Mouse (Mus musculus) induced T-regulatory cell, adult 2 months (primary cell): ENCODE measurements around the gene 1700012B07Rik.

Source experiments
- DNase-seq: peaks from one replicate; pipeline ENCODE4 v3.0.0-alpha.2; 2012; ENCODE audit warnings: low read depth

The 1700012B07Rik gene

GRCm38 (mm10) chr11:109846343-109846742 is 18.5 kb upstream of the 1700012B07Rik start:
- DNase-seq = no peak

DNA sequence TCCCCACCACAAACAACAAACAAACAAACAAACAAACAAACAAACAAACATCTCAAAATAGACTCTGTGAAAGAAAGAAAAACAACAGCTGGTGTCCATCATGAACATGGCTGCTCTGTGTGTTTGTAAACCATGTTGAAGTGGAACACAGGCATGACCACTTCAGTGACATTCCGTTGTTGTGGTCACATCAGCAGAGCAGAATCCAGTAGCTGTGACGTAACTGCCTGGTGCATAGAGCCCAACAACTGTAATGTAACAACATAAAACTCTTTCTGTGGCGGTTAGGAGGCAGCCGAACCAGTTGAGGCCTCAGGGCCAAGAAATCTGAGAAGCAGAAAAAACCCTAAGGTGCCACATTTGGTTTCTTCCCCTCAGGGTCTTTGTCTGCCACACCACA is 17.8 kb upstream of the 1700012B07Rik start:
- DNase-seq = peak; percentile 15

- DNase-seq = no peak
Observed at GRCm38 (mm10) chr11:109844466-109844865, 16.6 kb upstream of the 1700012B07Rik start.

GRCm38 (mm10) chr11:109830368-109830767 is 2.5 kb upstream of the 1700012B07Rik start:
- DNase-seq = no peak

DNA sequence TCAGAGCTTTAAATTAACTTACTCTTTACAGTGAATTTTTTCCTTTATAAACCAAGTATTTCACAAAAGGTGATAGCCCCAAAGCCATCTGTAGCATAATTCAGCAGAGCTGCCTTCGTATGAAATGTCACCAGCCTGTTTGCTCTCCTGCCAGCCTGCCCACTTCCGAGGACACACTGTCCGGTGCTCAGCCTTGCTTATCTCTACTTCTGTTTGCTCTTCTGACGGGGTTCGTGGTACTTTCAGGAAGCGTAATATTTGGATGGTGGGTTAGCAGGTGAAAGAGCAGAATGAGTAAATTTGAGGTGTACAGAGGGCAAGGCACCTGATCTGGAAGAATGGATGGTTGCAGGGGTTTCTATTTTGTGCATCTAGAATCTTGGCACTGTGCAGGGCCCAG is 5.6 kb downstream of the 1700012B07Rik start:
- peak; percentile 20 for DNase-seq

DNA sequence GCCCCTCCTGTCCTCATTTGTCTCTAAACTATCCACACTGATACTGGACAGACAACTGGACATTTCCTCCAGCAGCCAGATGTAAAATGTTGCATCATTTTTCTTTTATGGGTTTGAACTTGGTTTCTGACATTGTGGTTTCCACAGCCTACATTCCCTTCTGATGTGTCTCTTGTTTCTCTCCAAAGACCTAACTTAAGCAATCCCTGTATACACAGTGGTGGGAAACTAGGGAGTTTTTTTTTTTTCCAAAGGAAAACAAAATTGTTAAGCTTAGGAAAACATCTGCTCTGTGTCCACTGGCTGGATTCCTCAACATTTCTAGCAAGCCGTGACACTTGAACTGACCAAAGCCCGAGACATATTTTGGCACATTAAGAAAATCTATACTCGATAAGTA is 10.4 kb downstream of the 1700012B07Rik start:
- no peak for DNase-seq

GRCm38 (mm10) chr11:109816911-109817310 is 10.9 kb downstream of the 1700012B07Rik start:
- DNase-seq = no peak

DNA sequence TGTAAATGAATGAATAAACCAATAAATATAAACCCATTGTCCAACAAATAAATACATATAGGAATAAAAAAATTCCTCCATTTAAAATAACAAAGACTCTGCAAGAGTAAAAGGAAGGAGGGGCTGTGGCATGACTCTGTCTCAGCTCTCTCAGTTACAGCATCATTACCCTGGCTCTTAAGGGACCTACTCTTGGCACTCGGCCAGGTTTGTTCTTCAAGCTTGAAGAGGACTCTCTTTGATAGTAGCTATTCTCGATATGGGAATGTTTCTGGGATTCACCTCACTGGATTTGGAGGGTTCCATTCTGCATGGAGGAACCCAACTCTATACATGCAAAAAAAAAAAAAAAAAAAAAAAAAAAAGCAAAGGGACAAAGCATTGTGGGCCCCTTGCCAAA is 16.1 kb downstream of the 1700012B07Rik start:
- DNase-seq = no peak

GRCm38 (mm10) chr11:109809175-109809855 is 18.5 kb downstream of the 1700012B07Rik start:
- no peak for DNase-seq

GRCm38 (mm10) chr11:109801515-109801914 is 26.3 kb downstream of the 1700012B07Rik start:
- DNase-seq = no peak

DNA sequence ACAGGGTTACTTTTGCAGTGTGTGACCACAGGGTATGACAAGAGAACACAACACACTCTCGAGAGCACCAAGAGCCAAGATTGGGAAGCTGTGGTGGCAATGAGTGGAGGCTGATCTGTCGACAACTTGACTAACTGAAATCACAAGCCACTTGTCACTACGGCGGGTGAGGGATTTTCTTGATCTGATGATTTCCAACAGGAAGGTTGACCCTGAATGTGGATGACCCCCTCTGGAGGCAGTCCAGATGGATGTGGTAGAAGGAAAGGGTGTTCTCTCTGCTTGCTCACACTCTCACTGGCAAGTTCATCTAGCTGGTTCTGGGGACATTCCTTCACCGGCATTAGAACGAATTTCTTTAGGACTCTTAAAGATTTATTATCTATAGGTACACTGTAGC is 30.3 kb downstream of the 1700012B07Rik start:
- DNase-seq = no peak

DNA sequence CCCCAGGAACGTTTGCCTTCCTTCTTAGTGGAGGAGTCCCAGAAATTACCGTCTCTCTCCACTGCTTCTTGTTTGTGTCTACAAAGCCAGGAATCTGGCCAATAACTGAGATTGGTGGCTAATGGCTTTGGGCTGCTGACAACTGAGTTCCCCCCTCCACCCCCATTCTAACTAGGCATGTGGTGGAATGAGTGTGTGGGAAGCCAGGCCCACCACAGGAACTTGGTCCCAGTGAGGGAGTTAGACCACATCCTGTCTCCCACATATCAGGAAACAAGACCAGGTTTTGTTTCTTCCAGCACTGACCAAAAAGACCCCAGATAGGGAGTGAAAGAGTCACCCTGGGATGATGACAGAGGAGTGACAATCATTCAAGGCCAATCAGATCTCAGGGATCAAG is 32.3 kb downstream of the 1700012B07Rik start:
- peak; percentile 16 for DNase-seq

DNA sequence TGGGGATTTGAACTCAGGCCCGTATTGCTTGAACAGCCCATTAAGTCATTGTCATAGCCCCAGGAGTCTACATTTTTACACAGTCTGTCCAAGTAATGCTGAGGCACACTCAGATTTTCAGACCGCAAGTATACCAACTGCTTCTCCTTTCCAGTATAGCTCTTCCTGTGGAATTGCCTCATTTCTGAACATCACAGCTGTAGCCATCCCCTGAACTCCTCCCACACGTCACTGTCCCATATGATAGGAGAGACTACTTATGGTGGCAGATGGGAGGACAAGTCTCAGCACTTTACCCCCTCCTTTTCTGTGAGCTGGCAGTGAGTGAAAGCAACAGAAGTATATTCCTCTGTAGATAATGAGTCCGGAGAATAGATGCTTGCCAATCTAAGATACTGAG is 34.3 kb downstream of the 1700012B07Rik start:
- DNase-seq = no peak

DNA sequence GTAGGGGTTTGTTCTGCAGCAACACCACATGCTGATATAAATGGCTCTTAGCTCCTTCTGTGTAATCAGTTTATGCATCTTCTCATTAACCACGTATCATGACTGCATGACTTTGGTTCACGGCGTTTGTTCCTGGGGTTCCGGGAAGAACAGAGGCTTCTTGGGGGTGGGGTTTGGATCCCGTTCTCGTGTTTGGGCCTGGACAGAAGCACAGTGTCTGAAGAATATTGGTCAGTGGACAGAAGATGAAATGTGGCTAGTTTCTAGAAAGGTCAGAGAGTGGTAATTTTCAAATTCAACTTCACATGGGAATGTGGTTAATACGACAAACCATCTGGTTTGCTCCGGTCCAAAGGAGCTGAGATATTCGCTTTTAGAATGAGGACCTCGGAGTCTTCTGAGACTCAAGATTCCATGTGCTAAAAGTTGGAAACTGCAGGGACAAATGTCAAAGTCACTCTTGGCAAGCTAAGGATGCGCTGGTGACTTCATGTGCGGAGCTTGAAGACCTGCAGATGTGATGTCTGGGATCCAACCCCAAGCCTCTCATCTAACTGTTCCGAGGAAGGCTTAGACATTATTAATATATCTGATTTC is 35.3 kb downstream of the 1700012B07Rik start:
- no peak for DNase-seq

DNA sequence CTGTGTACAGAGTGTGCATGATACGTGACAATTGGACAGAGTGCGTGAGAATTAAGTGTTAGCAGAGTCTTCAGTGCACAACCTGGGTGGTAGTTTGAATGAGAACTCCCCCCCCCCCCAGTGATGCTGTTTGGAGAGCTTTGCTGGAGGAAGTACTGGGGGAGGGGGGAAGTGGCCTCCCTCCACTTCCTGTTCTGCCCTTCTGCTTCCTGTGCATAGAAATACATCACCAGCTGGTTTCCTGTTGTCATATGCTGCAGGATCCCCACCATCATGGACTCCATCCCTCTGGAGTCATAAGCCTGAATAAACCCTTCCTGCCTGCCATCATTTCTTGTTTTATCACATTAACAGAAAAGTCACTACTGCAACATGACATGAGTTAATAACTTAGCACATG is 35.9 kb downstream of the 1700012B07Rik start:
- DNase-seq = peak; percentile 49

GRCm38 (mm10) chr11:109790221-109790620 is 37.6 kb downstream of the 1700012B07Rik start:
- DNase-seq = peak; percentile 59

- no peak for DNase-seq
Observed at GRCm38 (mm10) chr11:109785392-109785791, 42.5 kb downstream of the 1700012B07Rik start.

DNA sequence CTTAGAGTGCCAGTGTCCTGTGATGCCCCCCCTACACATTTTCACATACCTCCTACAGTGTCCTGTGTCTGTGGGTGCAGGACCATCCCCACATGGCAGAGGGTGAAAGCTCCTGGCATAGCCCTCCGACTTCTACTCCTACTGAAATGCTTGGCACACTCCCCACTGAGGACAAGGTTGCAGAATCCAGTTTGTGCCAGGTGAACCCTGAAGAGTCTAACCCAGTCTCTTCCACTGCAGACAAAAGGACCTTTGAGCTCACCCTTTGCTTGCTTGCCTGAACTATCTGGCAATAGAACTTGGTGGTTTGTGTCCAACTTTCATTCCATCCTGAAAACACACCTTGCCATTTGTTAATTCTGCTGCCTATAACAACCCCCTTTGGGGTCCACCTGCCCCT is 56.5 kb downstream of the 1700012B07Rik start:
- no peak for DNase-seq

DNA sequence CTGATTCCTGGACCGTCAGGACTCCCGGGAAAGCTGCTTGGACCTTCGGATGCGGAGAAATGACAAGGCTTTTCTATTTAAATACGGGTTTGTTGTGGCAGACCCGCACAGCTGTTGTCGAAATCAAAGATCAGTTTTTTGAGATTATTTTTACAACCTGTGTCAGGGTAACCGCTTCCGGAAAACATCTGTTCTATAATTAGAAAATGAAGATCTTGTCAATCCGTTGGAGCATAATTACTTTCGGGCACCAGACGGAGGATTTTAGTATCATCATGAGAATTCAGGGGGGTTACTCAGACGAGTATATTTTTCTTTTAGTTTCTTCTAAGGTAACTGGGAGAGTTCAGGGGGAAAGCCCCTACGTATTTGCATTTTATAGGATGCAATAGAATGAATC is 57.7 kb downstream of the 1700012B07Rik start:
- DNase-seq = peak; percentile 56

DNA sequence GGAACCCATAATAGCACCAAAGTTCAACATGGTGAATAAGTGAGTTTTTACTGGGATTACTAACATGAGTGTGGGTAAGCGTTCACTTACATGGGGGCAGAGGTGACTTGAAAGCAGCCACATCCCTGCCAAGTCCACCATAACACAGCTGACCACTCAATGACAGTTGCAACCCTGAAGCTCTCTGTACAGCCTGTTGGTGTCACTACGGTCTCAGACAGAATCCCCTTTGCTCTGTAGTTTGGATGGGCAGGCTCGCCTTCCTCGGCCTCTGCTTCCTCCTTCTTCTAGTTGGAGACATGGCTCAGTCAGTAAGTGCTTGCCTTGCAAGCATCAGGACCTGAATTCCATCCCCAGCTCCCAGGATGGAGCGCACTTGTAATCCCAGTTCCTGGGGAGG is 58.8 kb downstream of the 1700012B07Rik start:
- no peak for DNase-seq

DNA sequence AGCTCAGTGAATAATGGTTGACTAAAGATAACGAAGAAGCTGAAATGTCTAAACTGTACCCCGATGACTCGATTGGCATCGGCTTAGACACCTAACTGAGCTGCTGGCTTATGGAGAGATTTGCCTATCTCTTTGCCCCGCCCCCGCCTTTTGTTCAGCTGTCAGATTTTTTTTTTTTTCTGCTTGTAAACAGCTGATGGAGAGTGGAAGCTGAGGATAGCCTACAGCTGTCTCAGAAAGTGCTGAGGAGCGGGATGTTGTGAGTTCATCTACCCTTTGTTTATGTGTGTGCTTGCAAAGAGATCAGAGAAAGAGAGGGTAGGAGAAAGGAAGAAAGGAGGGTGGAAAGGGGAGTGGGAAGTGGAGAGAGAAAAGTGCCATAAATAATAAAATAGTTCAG is 67.8 kb downstream of the 1700012B07Rik start:
- DNase-seq = no peak

DNA sequence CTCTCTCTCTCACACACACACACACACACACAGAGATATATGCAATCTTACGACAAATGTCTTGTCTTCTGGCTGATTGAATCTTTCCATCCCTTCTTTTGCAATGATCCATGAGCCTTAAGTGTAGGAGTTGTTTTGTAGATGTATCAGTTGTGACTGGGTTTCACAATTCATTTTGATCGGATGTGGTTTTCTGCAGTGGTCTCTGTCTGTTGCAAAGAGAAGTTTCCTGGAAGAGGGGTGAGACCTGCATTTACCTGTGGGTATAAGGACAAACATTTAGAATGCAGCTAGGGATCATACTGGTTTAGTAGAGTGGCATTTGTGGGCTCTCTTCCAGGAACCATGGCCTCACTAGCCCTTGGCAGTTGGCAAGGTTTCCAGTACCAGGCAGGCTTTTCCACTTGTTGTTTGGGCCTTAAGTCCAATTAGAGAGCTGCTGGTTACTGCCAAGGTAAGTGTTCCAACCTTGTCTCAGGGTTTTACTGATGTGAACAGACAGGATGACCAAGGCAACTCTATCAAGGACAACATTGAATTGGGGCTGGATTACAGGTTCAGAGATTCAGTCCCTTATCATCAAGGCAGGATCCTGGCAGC is 69.1 kb downstream of the 1700012B07Rik start:
- peak; percentile 56 for DNase-seq

- DNase-seq = no peak
Observed at GRCm38 (mm10) chr11:109754105-109754602, 73.7 kb downstream of the 1700012B07Rik start.
